Mouse (Mus musculus) cerebellum, postnatal 14 days (tissue): ENCODE results near the gene Fam13a.

ENCODE experiments used
- DNase-seq, 2 experiments: peaks; one replicate each; pipeline ENCODE4 v3.0.0; 2021; ENCODE audit warnings: mixed read lengths in 2 of 2

Fam13a gene

DNA sequence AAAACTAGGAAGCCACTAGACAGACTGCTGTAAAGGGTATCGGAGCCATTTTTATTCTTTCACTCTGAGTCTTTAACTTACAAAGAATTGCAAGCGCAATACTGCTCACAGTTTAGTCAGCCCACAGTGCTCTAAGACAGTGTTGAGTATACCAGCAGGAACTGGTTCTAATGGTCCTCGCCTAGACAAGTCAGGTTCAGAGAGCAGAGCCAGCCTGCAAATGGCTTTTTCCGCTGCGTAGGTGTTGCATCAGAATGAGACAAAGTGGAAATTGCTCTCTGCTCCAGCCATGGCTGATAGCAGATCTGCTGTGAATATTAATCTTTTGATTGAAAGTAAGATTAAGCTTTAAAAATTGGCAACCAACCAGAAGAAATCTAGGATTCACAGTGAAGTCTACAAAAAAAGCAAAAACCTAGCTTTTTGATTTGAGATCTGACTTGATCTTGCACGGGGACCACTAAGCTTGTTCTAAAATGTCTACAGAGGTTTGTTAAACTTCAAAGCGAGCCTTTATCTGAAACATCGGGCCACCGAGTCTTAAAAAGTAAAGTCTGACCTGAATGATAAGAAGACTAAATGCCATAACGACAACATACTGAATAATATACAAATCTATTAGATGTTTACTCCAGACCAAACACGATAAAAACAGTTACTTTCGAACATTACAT is 91.7 kb downstream of the Fam13a start:
- DNase-seq: peak; percentile 25 to 45

DNA sequence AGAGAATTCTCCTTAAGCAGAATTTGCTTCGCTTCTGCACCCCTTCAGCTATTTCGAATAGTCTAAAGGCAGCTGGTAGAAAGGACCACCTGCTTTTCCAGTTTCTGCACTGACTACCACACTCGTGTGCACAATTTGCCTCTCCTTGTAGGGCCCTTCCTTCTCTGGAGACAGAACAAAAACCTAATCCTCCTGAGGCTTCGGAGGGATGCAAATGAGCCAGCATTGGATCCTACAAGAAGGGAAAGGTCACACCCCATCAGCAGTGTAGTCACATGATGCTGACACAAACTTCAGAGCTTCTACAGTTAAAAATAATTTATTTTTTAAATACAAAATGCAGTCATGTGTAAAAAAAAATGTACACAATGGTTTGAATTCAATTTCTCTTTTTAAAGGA is 93.2 kb downstream of the Fam13a start:
- DNase-seq: no peak

DNA sequence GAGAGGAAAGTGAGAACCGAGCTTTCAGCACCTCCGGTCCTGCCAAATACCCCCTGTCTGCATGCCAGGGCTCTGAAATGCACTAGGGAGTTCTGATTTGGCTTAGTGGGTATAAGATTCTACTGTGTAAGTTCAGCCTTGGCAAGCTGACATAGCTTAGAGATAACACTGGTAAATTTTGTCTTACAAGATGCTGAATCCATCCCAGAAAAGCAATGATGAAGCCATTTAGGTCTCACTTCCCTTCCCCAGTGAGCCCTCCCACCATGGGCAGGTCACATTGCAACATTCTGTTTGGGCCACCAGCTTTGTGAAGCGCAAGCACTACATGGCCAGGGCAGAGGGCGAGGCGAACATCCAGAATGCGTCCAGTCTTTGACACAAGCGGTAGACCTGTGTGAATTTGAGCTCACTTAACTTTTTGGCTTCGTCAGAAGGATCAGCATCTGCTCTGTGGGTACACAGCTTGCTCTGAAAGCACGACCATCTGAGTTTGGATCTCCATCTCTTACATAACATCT is 94.4 kb downstream of the Fam13a start:
- peak; percentile 33 to 52 for DNase-seq

DNA sequence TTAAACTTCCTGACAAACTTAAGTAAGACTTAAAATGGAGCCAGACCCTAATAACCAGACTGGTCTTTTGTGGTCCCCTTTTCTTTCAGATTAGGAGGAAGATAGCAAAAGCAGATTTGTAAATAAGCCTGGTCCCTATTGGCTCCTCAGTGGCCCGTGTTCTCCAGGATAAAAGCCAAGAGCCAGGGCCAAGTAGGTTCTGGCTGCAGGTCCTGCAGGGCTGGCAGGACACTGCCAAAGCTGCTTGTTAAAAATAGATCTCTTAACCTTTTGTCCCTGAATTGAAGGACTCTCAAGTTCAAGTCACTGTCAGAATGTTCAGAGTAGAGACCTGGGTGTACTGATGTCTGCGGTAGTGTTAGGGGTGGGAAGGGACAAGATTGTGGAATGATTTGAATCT is 96.5 kb downstream of the Fam13a start:
- peak; percentile 83 to 88 for DNase-seq

DNA sequence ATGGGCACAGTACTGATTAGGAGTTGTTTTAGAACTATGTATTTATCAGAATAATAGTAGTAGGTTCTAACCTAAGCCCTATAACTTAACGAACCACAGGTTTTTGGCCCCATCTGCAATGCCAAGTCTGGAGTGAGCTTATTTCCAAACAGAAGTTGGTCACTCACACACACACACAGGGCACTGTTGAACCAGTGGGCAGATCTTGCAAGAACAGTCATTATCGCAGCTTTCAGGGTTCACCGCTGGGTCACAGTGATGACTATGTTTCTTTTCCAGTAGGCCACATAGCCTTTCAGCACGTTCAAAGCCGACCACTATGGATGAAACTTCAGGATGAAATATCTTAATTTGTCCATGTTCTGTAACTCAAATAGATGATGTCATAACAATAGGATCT is 101.8 kb downstream of the Fam13a start:
- DNase-seq: no peak

DNA sequence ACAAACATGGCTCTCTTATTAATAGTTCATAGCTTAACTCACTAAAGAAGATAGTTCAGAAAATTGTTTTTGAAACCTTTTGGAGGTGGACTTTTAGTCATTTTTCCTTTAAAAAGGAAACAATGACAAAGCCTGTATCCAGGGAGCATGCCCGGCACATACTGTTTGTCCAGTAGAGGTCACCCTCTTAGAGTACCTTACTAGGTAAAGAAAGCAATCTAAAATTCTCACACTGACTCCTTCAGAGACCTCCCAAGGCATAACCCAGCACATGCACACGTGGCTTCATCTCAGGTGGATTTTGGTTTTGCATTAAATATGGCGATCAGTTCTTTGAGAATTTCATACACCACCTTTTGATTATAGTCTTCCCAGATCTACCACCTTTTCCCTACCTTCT is 102.7 kb downstream of the Fam13a start:
- peak; percentile 49 to 51 for DNase-seq

DNA sequence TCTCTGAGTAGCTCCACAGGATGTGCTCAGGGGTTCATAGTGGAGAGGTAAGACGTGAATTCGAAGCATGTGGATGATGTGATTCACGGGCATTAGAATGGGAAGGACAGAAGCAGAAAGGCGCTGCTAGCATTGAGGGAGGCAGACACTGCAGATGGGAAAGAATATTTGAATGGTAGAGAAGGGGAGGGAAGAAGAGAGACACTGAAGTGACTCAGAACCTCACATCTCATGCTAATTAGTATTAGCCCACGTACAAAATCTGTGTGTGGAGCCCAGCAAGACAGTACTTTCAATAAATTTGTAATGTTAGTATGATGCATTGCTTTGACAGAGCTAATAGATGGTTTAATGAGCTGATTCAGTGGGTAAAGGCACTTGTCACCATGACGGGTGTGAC is 103.6 kb downstream of the Fam13a start:
- DNase-seq: no peak

DNA sequence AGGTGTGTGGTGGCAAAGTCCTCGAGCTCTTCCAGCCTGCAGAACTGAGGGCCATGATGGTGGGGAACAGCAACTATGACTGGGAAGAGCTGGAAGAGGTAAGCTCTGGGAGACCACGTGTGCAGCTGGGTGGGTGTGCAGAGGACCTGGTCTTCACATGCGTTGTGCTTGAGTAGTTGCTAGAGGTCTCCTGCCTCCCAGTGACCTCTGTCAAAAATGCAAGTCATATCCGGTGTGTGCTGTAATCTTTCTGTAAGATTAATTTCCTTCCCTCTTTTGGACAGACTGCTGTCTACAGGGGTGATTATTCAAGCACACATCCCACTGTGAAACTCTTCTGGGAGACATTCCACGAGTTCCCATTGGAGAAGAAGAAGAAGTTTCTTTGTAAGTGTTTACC is 107.9 kb downstream of the Fam13a start:
- no peak for DNase-seq

DNA sequence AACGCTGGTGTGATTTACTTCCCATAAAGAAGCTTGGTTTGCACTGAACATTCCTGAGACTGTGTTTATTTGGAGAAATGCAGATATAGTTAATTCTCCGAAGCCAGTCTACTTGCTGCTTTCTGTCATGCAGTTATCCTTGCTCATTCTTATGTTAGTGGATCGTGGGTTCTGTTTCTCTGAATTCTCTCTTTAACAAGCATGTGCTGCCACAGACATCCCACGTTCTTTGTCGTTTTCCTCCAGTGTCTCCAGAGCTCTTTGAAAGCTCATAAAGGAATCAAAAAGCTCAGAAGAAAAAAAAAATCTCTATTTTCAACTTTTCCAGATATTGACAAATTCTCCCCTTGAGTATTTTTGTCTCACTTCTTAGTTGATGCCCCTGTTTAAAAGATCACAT is 110.4 kb downstream of the Fam13a start:
- DNase-seq: no peak

DNA sequence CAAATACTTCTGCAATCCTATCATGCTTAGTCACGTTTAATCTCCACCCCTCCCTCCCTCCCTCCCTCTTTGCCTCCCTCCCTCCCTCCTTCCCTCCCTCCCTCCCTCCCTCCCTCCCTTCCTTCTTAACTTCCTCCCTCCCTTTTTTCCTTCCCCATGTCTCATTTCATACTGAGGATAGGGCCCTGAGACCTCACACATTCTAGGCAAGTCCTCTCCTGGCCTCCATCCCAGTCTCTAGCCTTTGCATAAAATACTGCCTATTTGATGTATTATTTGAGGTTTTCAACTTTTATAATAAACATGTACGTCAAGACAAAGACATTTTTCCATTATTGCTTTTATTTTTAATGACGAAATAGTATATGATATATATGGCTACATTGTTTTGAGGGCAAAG is 110.8 kb downstream of the Fam13a start:
- DNase-seq: no peak

DNA sequence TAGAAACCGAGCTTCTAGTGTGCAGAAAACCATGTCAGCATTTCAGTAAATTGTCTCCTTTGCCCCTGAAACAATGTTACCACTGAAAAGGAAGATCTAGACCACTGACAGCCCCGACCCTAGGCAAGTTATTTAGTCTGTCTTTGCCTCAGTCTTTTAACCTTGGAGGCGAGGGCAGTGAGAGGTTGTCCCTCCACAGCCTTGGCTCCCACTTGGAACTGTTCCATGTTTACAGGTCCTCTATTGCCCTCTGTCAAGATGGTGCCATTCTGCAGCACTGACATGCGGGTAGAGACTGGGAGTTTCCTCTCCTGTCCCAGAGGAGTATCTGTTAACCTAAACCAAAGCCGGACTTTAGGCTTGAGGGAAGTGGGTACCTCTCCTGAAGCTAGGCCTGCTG is 111.5 kb downstream of the Fam13a start:
- DNase-seq: no peak

DNA sequence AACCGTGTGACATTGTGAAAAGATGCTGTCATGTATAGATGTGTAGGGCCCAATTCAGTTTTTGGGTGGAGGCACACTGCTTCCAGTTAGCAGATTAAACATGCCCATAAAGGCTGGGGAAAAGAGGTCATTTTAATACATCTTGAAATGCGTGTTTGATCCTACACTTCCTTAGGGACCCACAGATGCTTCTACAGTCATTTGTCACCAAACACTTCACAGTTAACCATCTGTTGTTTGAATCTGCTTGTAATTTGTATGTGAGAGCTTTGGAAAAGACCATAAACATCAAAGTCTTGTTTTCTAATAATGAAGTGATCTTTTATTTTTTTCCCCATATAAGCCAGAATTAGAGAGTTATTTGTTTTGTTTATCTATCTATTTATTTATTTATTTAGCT is 116.6 kb downstream of the Fam13a start:
- no peak for DNase-seq

DNA sequence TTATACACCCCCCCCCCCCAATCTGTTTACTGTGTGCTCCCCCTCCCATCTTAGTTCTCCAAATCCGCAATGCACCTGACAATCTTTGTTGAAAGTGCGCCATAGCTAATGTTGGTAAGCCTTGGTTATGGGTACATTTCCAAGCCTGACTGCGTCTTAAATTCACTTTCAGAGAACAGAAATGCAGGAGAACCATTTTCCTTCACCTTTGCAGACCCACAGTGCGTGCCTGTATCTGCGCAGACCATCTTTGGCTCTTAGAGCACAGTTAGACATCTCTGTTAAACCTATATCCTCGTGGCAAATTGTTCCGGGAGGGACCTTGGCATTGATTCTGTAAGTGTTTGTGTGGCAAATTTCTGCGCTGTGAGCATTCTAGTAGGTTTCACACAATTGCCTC is 117.0 kb downstream of the Fam13a start:
- no peak for DNase-seq

DNA sequence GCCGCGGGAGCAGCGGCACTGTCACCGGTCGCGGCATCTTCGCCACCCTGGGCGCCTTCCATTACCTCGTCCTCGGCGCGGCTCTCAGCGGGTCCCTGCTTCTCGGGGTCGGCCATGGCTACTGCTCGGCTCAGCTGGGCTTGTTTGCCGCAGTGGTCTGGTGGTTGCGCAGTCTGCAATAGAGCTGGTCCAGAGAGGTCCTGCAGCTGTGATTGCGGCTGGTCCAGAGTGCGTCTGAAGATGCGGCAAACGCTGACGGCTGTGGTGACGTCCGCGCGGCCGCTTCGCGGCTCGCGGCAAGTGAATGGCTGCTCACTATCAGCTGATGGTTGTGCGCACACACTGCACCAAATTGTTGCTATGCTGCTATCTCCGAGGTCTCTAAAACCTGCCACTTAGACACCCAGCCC is 117.5 kb downstream of the Fam13a start, which contains the start of gene Nap1l5:
Nap1l5 (minus strand) TSS at position 225 of the 410 bp plus-strand sequence.
- peak; percentile 75 to 78 for DNase-seq

DNA sequence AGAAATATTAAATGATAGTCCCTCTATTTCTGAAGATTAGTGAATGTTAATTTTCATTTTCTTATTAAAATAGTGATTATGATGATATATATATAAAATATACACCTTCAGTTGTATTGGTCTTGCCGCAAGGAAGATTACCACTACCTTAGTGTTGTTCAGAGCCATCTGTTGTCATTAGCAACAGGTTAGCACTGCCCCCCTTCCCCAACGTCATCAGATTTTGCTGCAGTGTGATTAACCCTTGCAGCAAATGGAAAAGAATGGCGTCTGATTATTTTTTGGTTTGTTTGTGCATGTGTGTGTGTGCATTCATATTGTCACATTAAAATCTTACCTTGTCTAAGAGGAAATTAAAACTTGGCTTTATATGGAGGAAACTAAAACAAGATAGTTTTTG is 119.8 kb downstream of the Fam13a start:
- DNase-seq: peak; percentile 45 to 48

DNA sequence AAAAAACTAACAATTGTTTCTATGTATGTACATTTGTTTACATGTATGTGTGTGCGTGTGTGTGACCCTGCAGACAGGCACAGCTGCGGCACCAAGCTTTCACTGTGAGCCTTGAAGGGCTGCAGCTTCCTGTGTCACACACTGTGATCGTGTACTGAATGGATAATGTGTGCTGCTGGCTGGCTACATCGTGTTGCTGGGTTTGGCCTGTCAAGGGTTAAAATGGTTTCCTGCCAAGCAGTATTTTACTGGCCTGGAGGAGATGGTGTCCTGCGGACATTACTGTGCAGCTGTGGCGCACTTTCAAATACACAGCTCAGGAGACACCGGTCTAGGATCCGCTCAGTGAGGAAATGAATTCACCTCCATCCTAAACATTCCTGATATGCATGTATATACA is 121.2 kb downstream of the Fam13a start:
- DNase-seq: peak; percentile 57 to 62

DNA sequence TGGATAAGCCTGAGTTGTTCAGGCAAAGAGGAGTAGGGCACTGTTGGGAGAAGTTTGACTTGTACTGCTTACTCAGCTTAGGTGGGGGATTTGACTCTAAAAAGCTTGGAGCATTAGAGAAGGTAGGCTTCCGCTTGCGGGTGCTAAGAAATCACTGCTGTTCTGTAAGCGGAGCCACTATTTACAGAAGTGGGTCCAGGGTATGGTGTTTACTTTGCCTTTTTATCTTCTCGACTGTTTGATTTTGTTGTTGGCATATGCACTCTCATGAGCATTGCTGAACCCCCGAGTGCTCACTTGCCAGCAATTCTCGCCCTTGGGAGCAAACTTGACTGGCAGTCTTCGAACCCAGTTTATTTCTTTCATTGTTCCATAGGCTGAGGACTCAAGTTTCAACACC is 123.8 kb downstream of the Fam13a start:
- no peak for DNase-seq

DNA sequence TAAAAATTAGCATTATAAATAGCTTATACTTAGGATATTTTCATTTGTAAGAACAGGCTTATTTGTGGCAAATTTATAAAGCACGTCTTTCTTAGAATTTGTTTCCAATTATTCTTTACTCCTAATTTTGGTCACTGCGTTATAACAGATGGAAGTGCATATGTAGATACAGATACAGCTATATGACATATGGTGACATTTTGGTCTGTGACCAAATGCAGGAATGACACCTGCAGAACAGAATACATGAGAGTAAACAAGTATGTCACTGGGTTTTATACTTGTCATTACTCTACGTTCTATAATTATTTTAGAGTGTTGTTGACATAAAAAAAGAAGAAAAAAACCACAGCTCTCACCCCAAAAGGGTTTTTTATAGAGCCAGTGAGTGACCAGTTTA is 125.3 kb downstream of the Fam13a start:
- DNase-seq: no peak

DNA sequence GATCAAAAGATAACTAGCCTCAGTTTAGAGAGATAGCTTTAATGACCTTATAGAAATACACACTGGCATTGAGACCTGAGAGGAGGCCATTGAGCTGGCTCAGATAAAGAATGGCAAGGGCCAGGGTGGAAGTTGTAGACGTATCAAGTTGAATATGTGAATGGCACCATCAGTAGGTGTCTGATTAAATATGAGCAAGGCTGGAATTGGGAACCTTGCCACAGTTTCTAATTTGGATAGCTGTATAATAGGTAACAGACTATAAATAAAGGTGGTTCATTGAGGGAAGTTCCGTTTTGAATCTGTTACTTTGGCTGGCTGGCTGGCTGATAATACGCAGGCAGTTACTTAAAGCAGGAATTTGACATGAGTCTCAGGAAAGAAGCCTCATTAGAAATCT is 127.7 kb downstream of the Fam13a start:
- no peak for DNase-seq

DNA sequence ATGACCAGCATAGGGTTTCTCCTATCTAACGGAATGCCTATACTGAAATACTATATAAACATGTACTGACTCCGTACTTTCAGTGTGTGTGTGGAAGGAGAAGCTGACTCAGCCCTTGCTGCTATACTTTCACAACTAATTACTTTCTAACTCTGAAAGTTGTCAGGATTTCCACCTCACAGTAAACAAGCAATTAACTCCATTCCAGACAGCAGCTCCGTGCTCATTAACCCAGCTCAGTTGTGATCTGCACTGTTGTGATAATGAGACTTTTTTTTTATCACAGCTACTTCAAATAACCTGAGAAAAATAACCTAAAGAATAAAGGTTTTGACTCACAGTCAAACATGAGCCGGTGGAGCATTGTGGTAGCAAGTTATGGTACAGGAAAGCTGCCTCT is 129.4 kb downstream of the Fam13a start:
- DNase-seq: no peak

DNA sequence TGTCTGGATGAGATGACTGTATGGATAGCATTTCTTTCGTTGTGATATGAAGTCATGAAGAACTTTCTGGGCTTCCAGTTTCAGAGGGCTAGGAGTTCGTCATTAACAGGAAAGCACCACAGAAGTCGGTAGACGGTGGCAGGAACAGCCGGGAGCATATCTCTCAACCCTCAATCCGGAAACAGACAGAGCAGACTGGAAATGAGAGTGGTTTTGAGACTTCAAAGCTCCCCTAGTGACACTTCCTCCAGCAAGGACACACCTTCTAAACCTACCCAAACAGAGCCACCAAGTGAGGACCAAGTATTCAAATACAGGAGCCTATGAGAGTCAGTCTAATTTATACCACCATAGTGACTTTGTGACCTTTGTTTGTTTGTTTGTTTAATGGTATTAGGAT is 131.0 kb downstream of the Fam13a start:
- DNase-seq: no peak

DNA sequence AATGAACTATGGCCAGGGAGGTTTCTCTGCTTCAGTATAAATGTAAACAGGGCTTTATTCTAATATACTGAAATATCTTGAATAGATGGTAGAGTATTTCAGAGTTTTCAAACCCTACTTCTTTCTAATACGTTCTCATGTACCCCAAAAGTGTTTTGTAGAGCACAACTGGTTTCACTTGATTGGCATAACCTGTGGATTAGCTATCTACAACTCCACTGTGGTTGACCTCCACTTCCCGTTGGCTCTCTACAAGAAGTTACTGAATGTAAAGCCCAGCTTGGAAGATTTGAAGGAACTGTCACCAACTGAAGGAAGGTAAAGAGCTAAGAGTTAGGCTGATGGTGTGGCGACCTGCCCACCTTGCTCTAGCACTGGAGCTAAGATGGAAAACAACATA is 134.4 kb downstream of the Fam13a start:
- DNase-seq: no peak

DNA sequence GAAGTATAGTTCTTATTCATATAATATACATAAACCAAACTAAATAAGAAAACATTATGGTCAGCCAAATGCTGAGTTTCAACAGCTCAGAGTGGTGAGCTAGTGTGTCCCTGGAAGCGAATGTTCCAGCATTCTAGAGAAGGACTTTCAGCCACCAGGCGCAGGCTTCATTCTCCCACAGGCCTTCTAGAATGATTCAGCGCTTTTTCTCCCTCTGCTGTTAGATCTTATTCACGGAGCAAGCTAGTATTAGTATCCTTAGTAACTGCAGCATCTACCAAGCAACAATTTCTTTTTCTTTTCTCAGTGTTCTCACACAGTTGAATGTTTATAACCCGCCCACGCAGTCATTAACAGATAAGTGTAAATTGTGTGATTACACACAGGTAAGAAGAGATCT is 142.1 kb downstream of the Fam13a start:
- DNase-seq: no peak
